Mouse (Mus musculus): ENCODE measurements at regions not wholly inside any gene's neighbourhood (a gene's known extent, or its start where the extent isn't known, plus 50 kb on each side); places are given as distances from the start of the nearest gene placed in this dataset.
A peak's percentile ranks its signal among the peaks of the same experiment; 100 is the strongest.

- peak; percentile 32 for ATAC-seq
These were observed 137.8 kb downstream of the Pfkfb3 start for GRCm38 (mm10) chr2:11416122-11416521.

DNA sequence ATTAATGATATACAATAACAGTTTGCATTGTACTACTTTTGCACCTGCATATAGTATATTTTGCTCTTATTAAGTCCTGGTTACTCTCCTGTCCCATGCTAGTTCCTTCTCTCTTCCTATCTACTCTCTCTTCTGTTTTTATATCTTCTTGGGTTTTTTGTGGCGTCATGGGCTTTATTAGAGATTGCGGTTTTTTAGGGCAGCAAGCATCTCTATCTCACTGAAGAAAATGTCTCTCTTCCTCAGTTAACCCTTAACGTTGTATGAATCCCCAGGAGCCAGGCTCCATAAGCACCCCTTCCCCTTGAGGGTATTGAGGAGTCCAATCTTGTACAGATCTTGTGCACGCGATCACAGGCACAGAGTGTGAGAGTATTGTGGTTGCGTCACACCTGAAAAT is 141.4 kb downstream of the Pfkfb3 start:
- ATAC-seq: no peak

DNA sequence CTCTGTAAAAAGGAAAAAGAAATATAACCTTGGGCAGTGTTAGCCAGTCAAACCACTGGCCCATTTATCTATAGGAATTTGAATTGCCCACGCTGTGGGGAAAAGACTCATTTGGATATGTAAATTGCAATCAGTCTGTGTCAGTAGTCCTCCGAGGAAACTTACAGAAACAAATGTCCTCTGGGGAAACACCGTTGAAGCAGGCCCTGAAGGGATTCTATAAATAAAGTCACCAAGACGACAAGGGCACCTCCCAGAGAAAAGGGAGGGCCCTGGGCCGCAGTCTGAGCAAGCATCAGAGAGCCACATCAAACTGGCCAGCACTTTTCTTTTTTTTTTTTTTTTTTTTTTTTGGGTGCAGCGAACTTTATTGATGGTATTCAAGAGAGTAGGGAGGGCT is 145.4 kb downstream of the Pfkfb3 start:
- ATAC-seq: no peak

DNA sequence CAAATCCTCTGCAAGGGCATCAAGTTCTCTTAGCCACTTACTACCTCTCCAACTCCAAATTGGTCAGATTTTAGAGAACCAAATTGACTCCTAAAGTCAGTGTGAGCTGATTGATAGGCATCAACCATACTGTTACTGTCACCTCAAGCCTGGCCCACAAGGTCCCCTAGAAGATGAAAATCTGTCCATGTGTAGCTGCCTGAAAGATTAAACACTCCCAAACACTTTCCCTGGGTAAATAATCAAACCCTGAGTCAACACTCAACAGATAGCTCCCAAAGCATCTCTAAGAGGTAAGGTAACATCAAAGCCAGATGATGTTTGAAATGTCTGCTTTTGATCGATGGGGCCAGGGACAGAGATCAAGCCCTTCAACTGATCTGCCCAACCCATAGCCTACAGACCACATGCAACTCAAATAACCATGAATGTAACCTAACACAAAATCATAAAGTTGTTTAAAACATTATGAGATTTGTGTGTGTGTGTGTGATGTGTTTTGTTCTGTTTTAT is 147.7 kb downstream of the Pfkfb3 start:
- ATAC-seq: no peak

DNA sequence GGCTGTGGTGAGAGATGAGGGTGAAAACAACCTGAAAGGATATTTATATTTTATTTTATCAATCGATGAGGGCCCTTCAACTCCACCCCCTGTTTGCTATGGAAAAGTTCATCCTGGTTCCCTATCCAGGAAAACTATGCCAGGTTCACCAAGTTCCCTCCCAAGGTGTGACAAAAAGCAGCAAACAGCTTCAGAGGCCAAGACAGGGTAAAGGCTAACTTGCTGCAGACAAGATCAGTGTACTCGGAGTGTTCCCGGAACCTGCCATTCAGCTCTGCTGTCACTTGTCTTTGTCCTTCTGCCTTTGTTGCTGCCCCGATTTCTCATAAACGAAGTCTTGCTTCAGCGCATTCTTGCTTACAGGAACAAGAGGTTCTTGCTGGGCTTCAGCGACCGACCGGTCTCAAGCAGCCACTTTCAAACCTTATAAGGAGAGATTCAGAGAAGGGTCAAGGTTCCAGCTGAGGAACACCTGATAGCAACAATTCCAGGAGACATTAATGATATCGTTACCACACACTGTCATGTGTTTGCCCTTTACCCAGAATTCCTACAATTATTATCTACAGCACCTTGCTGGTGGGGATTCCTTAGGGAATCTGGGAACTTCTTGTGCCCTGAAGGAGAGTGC is 151.5 kb downstream of the Pfkfb3 start:
- no peak for ATAC-seq

GRCm38 (mm10) chr2:11399411-11399810 is 154.5 kb downstream of the Pfkfb3 start:
- ATAC-seq: no peak

DNA sequence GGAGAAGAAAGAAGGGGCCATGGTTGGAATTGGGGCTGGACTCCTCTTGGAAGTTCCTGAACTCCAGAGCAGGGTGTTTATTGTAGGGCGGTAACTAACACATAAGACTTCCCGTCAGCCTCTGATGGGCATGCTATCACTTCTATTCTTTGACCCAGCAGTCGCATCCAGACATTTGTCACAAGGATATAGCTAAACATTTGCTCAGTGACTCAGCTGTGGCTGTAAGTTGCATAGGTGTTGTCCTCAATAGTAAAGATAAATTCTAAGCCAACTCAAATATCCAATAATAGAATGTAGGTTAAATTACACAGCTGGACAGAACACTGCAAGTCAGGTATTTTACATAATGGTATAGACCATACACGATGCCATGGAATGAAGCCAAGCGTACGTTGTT is 154.9 kb downstream of the Pfkfb3 start:
- ATAC-seq: no peak

- no peak for ATAC-seq
These were observed 155.5 kb downstream of the Pfkfb3 start for GRCm38 (mm10) chr2:11398391-11398790.

DNA sequence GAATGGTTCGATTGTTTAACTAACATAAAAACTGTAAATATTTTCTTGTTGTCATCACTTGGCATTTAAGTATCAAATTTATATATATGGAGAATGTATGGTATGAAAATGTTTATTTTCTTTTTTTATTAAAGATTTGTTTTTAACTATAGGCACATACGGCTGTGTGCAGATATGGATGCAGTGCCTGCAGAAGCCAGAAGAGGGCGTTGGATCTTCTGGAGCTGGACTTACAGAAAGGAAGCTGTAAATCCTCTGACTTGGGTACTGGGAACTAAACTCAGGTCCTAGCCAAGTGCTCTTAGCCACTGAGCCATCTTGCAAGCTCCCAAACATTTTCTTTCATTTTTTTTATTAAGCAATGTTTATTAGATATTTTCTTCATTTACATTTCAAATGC is 157.0 kb downstream of the Pfkfb3 start:
- no peak for ATAC-seq

- no peak for ATAC-seq
These were observed 159.1 kb downstream of the Pfkfb3 start for GRCm38 (mm10) chr2:11394675-11395349.

GRCm38 (mm10) chr2:11391725-11392124 is 162.2 kb downstream of the Pfkfb3 start:
- ATAC-seq: no peak

- ATAC-seq: no peak
These were observed 163.1 kb downstream of the Pfkfb3 start for GRCm38 (mm10) chr2:11390667-11391334.

GRCm38 (mm10) chr2:11387623-11388022 is 166.3 kb downstream of the Pfkfb3 start:
- no peak for ATAC-seq

DNA sequence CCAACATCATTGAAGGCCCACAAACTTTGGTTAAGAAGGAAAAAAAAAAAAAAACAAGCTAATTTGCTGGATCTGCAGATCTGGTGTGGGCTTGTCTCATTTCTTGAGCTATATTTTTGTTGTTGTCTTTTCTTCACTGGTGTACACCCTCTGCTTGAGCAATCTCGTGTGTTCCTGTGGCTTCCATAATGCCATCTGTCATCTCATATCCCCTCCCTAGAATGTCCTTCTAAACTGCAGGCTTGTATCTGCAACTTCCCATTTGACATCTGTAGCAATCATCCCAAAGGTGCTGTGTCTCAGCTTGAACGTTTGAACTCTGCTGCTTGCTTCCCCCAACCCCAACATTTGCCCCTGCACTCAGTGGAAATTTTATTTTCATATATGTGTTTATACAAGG is 170.1 kb downstream of the Pfkfb3 start:
- no peak for ATAC-seq

GRCm38 (mm10) chr2:11377213-11377612 is 176.7 kb downstream of the Pfkfb3 start:
- ATAC-seq: no peak

- ATAC-seq: no peak
These were observed 178.0 kb downstream of the Pfkfb3 start for GRCm38 (mm10) chr2:11375726-11376454.

DNA sequence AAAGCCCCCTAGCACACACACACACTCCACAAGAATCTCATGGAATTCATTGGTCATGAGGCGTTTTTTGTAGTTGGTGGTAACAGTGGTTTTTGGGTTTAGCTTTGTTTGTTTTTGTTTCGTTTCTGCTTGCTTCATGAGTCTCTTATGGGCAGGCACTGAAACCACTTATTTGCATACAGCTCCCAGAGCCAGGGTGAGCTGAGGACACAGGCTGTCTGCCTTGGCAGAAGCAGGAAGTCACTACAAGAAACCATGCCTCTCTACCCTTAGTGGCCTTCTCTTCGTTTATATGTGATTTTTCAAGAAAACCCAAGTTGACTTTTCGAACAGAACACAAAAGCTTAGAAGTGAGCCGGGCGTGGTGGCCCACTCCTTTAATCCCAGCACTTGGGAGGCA is 178.8 kb downstream of the Pfkfb3 start:
- ATAC-seq: peak; percentile 99

GRCm38 (mm10) chr2:11370273-11370672 is 183.6 kb downstream of the Pfkfb3 start:
- no peak for ATAC-seq

DNA sequence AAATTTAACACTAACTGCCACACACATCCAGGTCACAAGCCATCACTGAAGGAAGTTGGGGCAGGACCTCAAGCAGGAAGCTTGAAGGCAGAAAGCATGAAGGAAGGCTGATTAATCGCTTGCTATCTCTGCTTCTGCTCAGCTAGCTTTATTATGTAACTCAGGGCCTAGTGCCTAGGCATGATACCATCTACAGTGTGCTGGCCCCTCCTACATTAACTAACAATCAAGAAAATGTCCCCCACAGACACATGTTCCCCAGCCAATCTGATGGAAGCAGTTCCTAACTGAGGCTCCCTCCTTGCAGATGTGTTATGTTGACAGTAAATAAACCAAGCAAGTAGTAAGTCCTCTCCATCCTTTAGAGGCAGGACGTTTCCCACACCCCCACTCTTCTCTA is 186.6 kb downstream of the Pfkfb3 start:
- ATAC-seq: no peak

GRCm38 (mm10) chr2:11365815-11366214 is 188.1 kb downstream of the Pfkfb3 start:
- ATAC-seq: no peak

DNA sequence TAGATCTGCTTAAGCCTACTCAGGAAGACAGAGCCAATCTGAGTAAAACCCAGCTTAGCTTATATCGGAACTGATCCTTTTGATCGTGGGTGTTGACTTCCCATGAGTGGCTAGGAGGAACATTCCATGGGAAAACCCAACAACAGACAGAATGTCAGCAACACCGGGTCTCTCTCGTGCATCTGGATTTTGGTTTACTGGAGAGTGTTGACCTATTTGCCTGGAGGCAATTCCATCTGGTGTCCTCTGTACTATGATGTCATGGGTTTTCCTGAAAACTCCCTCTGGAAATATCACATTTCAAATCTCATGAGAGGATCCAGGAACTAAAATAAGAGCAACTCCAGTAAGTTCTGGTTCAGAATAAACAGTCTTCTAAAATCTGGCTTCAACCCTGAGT is 188.5 kb downstream of the Pfkfb3 start:
- ATAC-seq: no peak

DNA sequence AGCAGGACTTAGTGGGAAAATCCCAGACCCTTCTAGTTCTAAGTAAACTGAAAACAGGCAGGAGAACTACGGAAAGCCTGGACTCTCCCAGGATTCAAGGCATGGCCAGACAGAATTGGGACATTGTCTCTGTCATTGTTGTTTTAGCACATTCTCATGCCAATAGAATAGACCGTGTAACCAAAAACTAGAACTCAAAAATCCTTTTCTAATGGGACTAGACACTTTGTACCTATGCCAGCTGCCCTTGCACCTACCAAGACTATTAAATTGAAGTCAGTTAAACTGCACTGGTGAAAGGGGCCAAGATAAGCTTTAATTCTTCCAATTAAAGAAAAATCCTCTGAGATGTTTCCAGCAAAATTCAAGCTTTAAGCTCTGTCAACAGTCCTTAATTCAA is 189.8 kb downstream of the Pfkfb3 start:
- ATAC-seq: no peak

- no peak for ATAC-seq
These were observed 190.8 kb downstream of the Pfkfb3 start for GRCm38 (mm10) chr2:11363061-11363464.

Measured in inflammation-experienced regulatory T-cells, adult 6 months (primary cell).